Mouse (Mus musculus): ENCODE measurements around the gene Ms4a8a.
"Not testable (repeated sequence)": the region's sequence is repeated elsewhere in the genome, so short reads cannot be mapped to it uniquely, and the experiment has no call there.

The Ms4a8a gene

DNA sequence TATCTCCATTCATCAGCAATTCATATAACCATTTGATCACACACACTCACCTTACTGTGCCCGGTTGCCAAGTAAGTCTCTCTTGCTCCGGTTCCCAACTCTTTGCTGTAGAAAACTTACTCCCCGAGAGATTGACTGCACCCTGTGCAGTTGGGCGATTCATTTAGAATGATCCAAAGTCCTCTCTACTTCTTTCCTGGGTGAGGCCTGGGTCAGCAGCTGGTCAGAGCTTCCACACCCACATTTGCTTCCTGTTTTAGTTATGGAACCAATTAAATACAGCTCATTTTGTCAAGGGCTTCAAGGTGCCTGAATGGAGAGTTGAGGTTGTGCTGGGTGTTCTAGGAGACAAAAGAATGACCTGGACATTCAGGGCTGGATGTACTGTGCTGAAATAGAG lies at the start of gene Ms4a8a:
Gene Ms4a8a (minus strand): TSS at position 169 of the 400 bp plus-strand sequence.
- DNase-seq: no peak

- DNase-seq: no peak
Measured at GRCm38 (mm10) chr19:11129702-11130101, 48.8 kb upstream of the Ms4a8a start.

DNA sequence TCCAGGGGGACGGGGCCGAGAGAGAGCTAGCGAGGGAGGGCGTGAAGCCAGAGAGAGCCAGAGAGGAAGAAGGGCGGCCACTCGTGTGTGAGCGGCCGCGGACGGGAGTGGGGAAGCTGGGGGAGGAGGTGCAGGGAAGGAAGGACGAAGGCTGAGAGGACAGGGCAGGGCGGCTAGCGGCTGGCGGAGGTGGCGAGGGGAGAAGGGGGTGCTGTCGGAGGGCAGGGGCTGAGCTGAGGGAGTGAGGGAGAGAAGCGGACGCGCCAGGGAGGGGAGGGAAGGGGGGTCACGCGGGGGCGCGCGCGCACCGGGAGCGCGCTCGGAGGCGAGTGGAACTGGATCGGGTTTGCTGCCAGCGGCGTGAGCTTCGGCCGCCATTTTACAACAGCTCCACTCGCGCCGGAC lies 40.1 kb upstream of the Ms4a8a start:
- DNase-seq: peak; percentile 29 to 31

DNA sequence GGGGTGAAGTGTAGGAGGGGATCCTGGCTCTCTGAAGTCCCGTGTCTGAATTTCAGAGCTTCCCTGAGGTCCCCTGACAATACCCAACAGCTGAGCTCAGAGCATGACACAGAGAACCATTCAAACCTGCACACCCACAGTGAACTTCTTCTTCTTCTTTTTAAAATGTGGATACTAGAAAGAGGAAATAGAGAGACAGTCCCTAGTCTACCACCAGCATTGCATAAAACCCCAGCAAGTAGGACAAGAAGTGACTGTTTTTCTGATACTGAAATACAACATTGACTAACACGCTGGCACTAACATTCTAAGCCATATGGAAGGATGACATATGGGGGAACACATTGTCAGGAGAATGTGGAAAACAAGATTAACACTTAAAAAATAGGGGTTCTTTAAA lies 38.4 kb upstream of the Ms4a8a start:
- DNase-seq: no peak

DNA sequence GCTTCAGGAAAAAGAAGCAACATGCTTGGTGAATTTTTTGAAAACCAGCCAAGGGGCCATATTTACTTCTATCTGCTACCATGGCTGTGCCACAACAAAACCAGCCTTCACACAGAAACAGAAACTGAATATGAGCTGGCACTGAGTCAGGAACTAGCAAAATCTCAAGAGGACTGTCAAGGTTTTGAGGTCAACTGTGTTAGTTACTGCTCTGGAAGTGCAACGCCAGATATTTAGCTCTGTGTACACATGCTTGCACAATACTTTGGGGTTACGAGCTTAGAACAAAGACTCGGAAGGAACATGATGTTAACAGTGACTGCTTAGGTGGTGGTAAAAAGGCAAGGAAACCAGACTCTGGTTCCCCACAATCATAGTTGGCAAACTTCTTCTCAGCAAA lies 26.8 kb upstream of the Ms4a8a start:
- peak; percentile 63 to 81 for DNase-seq

GRCm38 (mm10) chr19:11101880-11102279 lies 21.0 kb upstream of the Ms4a8a start:
- DNase-seq: no peak

DNA sequence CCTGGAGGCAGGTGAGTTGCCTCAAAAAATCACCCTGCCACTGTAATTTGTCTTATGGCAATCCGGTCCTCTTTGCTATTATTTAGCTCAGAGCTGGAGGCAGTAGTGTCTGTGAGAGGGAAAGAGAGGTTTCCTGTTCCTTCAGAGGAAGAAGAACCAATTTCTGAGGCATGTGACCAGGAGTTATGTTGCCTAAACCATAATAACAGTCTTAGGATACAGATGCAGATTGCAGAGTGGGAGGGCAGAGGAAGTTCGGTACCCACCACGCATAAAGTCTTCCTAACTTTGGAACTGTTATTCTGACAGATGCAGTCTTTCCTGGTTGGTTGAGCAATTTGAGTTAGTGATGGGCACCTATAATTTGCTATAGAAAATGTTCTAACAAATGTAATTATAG lies 17.5 kb upstream of the Ms4a8a start:
- DNase-seq: no peak

GRCm38 (mm10) chr19:11092131-11092530 lies 11.2 kb upstream of the Ms4a8a start:
- not testable (repeated sequence) for DNase-seq

DNA sequence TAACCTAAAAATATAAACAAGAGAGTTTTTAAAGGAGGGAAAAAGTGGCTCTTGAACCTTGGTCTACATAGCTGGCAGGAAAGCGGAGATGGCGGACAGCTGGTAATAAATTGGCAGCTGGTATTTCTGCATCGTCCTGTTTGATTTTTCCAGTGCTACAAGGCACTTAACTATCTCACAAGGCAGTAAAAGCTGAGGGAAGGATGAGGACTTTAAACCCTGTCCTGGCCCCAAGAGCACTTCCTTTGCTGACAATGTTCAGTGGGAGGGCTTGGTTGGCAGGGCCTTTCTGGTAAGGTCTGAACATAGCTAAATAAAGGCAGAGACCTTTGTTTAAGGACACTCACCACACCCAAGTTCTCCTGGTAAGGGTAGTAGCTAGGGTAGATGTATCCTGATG lies 10.5 kb downstream of the Ms4a8a start:
- DNase-seq: no peak

DNA sequence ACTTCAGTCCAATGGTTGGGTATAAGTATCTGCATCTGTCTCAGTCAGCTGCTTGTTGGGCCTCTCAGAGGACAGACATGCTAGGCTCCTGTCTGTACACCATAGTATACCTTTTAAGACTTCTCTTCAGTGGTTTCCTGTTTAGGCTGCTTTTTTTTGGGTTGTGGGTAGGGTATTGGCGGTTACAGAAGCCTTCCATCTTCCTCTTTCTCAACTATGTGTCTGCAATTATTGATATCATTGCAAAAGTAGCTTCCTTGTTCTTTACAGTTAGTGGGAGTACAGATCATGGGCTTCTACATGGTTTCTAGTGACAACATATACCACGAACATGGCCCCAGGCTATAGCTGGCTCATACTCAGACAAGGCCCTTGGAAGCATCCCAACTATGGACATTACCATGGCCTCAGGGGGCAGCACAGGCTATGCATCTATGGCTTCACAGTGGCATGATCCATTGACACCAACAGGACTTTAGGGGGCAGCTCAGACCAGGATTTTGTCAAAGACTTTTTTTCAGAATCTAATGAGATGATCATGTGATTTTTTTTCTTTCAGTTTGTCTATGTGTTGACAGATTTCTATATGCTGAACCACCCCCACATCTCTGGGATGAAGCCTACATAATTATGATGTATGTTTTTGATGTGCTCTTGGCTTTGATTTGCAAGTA lies 15.6 kb downstream of the Ms4a8a start:
- peak in 1 of 2 experiments; percentile 30 for DNase-seq

DNA sequence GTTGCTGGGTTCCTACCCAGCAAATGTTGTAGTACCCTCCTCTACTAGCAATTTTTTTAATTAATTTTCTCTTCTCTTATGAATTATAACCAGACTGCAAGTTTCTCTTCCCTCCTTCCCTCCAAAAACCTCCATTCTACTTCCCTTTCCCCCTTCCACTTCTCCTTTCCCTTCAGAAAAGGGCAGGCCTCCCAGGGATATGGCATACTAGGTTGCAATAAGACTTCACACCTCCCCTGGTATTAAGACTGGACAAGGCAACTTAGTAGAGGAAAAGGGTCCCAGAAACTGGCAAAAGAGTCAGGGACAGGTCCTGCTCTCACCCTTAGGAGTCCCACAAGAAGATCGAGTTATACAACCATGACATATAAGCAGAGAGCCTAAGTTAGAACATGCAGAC lies 20.0 kb downstream of the Ms4a8a start:
- DNase-seq: no peak

GRCm38 (mm10) chr19:11059967-11060366 lies 20.9 kb downstream of the Ms4a8a start:
- no peak for DNase-seq

GRCm38 (mm10) chr19:11055700-11056099 lies 25.2 kb downstream of the Ms4a8a start:
- DNase-seq: peak in 1 of 2 experiments; percentile 60

DNA sequence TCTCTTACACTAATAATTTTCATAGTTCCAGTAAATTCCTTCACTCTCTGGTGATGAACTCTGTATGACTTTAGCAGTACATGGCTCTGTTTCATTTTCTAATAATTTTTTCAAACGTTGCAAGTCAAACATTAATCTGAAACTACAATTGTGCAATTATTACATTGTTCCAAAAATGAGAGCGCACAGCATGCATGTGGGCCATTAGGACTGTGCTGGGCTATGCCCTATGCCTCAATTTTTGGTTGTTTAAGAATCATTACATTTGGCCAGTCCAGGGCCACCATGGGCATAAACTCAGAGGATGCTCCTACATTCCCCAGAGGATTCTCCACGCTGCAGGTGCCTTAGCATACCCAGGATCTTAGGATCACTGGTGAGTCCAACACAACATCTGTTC lies 27.6 kb downstream of the Ms4a8a start:
- no peak for DNase-seq

DNA sequence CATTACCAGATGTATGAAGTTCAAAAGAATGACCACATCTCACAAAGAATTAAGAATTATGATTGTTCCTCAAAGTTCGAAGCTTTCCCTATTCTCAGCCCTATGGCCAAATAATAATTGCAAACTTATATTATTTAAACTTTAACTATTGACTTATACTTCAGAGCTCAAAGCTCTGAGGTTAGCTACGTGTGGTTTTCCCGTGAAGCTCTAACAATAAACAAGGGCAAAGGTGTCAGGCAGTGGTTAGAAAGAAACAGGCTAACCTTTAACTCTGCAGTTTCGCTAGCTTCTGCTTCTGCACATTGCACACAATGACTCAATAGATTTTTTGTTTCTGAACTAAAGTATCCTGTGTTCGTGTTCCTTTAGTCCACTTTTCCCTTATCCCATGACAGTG lies 28.0 kb downstream of the Ms4a8a start:
- DNase-seq: peak in 1 of 2 experiments; percentile 33

GRCm38 (mm10) chr19:11050286-11050685 lies 30.6 kb downstream of the Ms4a8a start:
- peak in 1 of 2 experiments; percentile 22 for DNase-seq

GRCm38 (mm10) chr19:11049426-11049825 lies 31.5 kb downstream of the Ms4a8a start:
- DNase-seq: no peak

- no peak for DNase-seq
Measured at GRCm38 (mm10) chr19:11048503-11048902, 32.4 kb downstream of the Ms4a8a start.

DNA sequence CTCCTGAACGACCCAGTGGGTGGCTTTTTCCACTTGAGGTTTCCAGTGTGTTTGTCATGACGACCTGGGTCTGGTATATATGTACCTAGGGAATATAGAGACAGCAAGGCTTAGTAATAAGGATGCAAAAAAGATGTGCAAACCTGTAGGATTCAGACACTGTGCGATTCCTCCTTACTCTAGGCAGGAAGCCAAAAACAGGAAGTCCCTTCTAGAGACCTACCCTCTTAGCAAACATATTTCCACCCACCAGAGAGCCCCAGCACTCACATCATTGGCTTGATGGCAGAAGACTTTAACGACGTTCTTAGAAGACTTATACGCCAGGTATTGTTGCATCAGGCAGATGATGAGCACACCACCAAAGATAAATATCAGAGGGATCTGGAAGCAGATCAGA lies 32.9 kb downstream of the Ms4a8a start:
- DNase-seq: no peak

GRCm38 (mm10) chr19:11044996-11045711 lies 35.7 kb downstream of the Ms4a8a start:
- peak; percentile 66 to 70 for DNase-seq

GRCm38 (mm10) chr19:11044671-11044995 lies 36.3 kb downstream of the Ms4a8a start:
- DNase-seq: no peak

DNA sequence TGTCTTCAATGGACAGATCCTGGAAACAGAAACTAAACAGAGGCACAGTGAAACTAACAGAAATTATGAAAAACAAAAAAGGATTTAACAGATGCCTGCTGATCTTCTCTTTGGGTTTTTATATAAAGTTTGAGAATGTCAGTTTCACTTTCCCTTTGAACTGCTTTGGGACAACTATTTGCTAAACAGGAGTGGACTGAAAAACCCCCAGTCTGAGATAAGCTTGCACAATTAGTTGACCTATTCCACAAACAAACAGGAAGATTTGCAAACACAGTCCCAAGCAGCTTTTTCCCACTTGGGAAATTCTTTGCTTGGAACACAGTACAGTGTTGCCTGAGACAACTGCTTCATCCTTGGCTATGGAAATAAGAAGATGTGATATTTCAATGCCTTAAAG lies 43.3 kb downstream of the Ms4a8a start:
- no peak for DNase-seq

DNA sequence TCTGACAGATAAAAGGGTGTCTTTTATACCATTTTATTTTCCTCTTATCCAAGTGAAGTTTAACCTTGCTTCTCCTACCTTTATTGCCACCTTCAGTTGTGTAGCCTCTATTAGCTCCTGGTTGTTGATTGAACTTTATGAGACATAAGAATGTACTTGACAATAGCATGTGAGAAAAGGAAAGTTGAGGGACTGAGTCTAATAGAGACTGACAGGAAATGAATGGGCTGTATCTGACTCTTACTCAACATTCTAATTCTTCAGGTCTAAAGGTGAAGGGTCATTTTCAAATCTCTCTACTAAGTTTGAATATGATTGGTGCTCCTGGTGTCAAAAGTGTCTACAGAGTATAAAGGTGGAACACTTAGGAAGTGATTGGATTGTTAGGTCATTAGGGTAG lies 58.5 kb downstream of the Ms4a8a start:
- no peak for DNase-seq

GRCm38 (mm10) chr19:11017891-11018290 lies 63.0 kb downstream of the Ms4a8a start, which contains the start of gene Ms4a18:
TSS of gene Ms4a18 (minus strand) at chr19:11018031.
- DNase-seq: no peak

Data from lung, adult 18-20 months (tissue).